Mouse (Mus musculus) CH12.LX (cell line): ENCODE data around the gene Sdhaf2. TPM values are rescaled to one million over a fixed set of nuclear protein-coding genes. Genes with fewer than 3 reads are reported as not detected.

Experiments
- DNase-seq: peaks from one replicate; pipeline ENCODE4 v3.0.0-alpha.2; 2013; ENCODE audit errors: extremely low read depth
- H3K27ac ChIP-seq: 2 replicates; pipeline ENCODE4 v1.5.1; 2012; ENCODE audit warnings: low read depth, mild to moderate bottlenecking, control low read depth, moderate library complexity; ENCODE audit not compliant: insufficient read depth
- H3K27me3 ChIP-seq: replicated peaks from 2 replicates; pipeline ENCODE3; 2012; ENCODE audit warnings: inconsistent platforms
- H3K36me3 ChIP-seq, 2 experiments: replicated peaks in 1 of 2; 2 replicates each; pipeline versions ENCODE3 to v1.6.1; 2012; ENCODE audit warnings: inconsistent platforms in 1 of 2, low read length in 1 of 2, mild to moderate bottlenecking in 1 of 2, mixed read lengths in 1 of 2, moderate library complexity in 1 of 2; ENCODE audit not compliant: control insufficient read depth in 1 of 2, insufficient read depth in 1 of 2
- H3K4me1 ChIP-seq, 2 experiments: 2 replicates each; pipeline ENCODE4 v1.6.1; 2012; ENCODE audit warnings: inconsistent platforms in 1 of 2, moderate library complexity in 1 of 2; ENCODE audit not compliant: insufficient read depth in 2 of 2, control insufficient read depth in 1 of 2
- H3K4me2 ChIP-seq: 2 replicates; pipeline ENCODE4 v1.6.1; 2012; ENCODE audit warnings: low read depth, mild to moderate bottlenecking, control low read depth; ENCODE audit not compliant: poor library complexity, insufficient read depth, severe bottlenecking
- H3K4me3 ChIP-seq, 3 experiments: fragments of 150-350 bp in 1 of 3; sonication (generic) in 1 of 3; replicated peaks in 1 of 3; 2 replicates each; pipeline versions ENCODE3 to v1.5.1; 2011 to 2012; ENCODE audit warnings: low read depth in 2 of 3, low read length in 2 of 3, mild to moderate bottlenecking in 2 of 3, moderate library complexity in 2 of 3, control low read depth in 1 of 3, improper control_type of control experiment in 1 of 3, inconsistent platforms in 1 of 3, mixed read lengths in 1 of 3; ENCODE audit not compliant: poor library complexity in 1 of 3
- H3K79me2 ChIP-seq: replicated peaks from 2 replicates; pipeline ENCODE4 v1.6.1; 2012; ENCODE audit warnings: mild to moderate bottlenecking, moderate library complexity; ENCODE audit not compliant: control insufficient read depth, poor library complexity, insufficient read depth, severe bottlenecking; ENCODE audit errors: extremely low read depth
- H3K9ac ChIP-seq: 2 replicates; pipeline ENCODE4 v1.6.1; 2012; ENCODE audit warnings: low read depth, mild to moderate bottlenecking, control low read depth, moderate library complexity; ENCODE audit not compliant: insufficient read depth
- H3K9me3 ChIP-seq: replicated peaks from 2 replicates; pipeline ENCODE3; 2012; ENCODE audit warnings: low read length, inconsistent platforms, mixed read lengths
- BHLHE40 ChIP-seq: IDR thresholded peaks from 2 replicates; pipeline ENCODE4 v1.6.1; 2011; ENCODE audit warnings: mild to moderate bottlenecking, low read depth, low read length, improper control_type of control experiment
- CHD1 ChIP-seq: IDR thresholded peaks from 2 replicates; pipeline ENCODE4 v1.6.1; 2012; ENCODE audit warnings: low read depth, low read length, improper control_type of control experiment, inconsistent platforms
- CTCF ChIP-seq, 2 experiments: IDR thresholded peaks in 1 of 2; conservative IDR thresholded peaks in 1 of 2; 2 replicates each; pipeline ENCODE4 v1.5.1; 2011 to 2012; ENCODE audit warnings: low read depth in 2 of 2, low read length in 2 of 2, improper control_type of control experiment in 1 of 2, inconsistent platforms in 1 of 2, mild to moderate bottlenecking in 1 of 2, moderate library complexity in 1 of 2
- ELF1 ChIP-seq: IDR thresholded peaks from 2 replicates; pipeline ENCODE4 v1.6.1; 2014; ENCODE audit warnings: low read depth, mild to moderate bottlenecking, inconsistent platforms, low read length, improper control_type of control experiment
- EP300 ChIP-seq: IDR thresholded peaks from 2 replicates; pipeline ENCODE4 v1.6.1; 2011; ENCODE audit warnings: low read length, improper control_type of control experiment
- ETS1 ChIP-seq: conservative IDR thresholded peaks from 2 replicates; pipeline ENCODE4 v1.6.1; 2012; ENCODE audit warnings: low read depth, mild to moderate bottlenecking, inconsistent platforms, low read length, improper control_type of control experiment, moderate library complexity
- GABPA ChIP-seq: IDR thresholded peaks from 2 replicates; pipeline ENCODE4 v1.6.1; 2012; ENCODE audit warnings: low read depth, low read length, improper control_type of control experiment, inconsistent platforms; ENCODE audit not compliant: insufficient replicate concordance
- KAT2A ChIP-seq: IDR thresholded peaks from 2 replicates; pipeline ENCODE4 v1.6.1; 2012; ENCODE audit warnings: low read length, improper control_type of control experiment, inconsistent platforms; ENCODE audit not compliant: insufficient replicate concordance
- MAFK ChIP-seq: IDR thresholded peaks from 2 replicates; pipeline ENCODE4 v1.6.1; 2011; ENCODE audit warnings: low read length, improper control_type of control experiment; ENCODE audit not compliant: insufficient replicate concordance
- MAX ChIP-seq: IDR thresholded peaks from 2 replicates; pipeline ENCODE4 v1.6.1; 2011; ENCODE audit warnings: low read length, improper control_type of control experiment
- NELFE ChIP-seq: IDR thresholded peaks from 2 replicates; pipeline ENCODE4 v1.6.1; 2011; ENCODE audit warnings: low read depth, low read length, improper control_type of control experiment
- NRF1 ChIP-seq: IDR thresholded peaks from 2 replicates; pipeline ENCODE4 v1.6.1; 2014; ENCODE audit warnings: low read depth, mild to moderate bottlenecking, inconsistent platforms, low read length, improper control_type of control experiment, moderate library complexity
- PAX5 ChIP-seq: IDR thresholded peaks from 2 replicates; pipeline ENCODE4 v1.6.1; 2012; ENCODE audit warnings: low read length, inconsistent platforms, mixed read lengths
- POLR2AphosphoS2 ChIP-seq: IDR thresholded peaks from 2 replicates; pipeline ENCODE4 v1.6.1; 2011; ENCODE audit warnings: low read depth, low read length, improper control_type of control experiment
- RCOR1 ChIP-seq: conservative IDR thresholded peaks from 2 replicates; pipeline ENCODE4 v1.6.1; 2012; ENCODE audit warnings: low read depth, mild to moderate bottlenecking, inconsistent platforms, low read length, improper control_type of control experiment
- SMC3 ChIP-seq: IDR thresholded peaks from 2 replicates; pipeline ENCODE4 v1.6.1; 2011; ENCODE audit warnings: low read depth, low read length, improper control_type of control experiment
- TCF12 ChIP-seq: IDR thresholded peaks from 2 replicates; pipeline ENCODE4 v1.6.1; 2014; ENCODE audit warnings: low read depth, mild to moderate bottlenecking, inconsistent platforms, low read length, improper control_type of control experiment
- UBTF ChIP-seq: IDR thresholded peaks from 2 replicates; pipeline ENCODE4 v1.6.1; 2012; ENCODE audit warnings: low read depth, mild to moderate bottlenecking, inconsistent platforms, low read length, improper control_type of control experiment, moderate library complexity
- ZMIZ1 ChIP-seq: IDR thresholded peaks from 2 replicates; pipeline ENCODE4 v1.6.1; 2012; ENCODE audit warnings: low read depth, mild to moderate bottlenecking, inconsistent platforms, low read length, improper control_type of control experiment
- dilution Hi-C: fragments of 300-500 bp; cut with MboI; formaldehyde crosslinking; loops from 2 replicates; pipeline ENCODE4 v1.14.3; 2020; ENCODE audit warnings: low sequenced_read_pairs; ENCODE audit not compliant: extremely low pct_unique_long_range_greater_than_20kb, extremely low pct_ligation_motif_present
- in situ Hi-C: fragments of 300-500 bp; cut with MboI; formaldehyde crosslinking; loops from 3 replicates; pipeline ENCODE4 v1.14.3; 2019; ENCODE audit warnings: low sequenced_read_pairs, low pct_ligation_motif_present, low pct_unique_long_range_greater_than_20kb, mixed read lengths
- polyA plus RNA-seq: library from polyadenylated mRNA; unstranded; fragments of >175 nt; gene quantifications from 2 replicates; pipeline ENCODE4 v1.2.1, GENCODE M21; 2012; ENCODE audit warnings: low read depth; ENCODE audit not compliant: insufficient read length
- total RNA-seq, 2 experiments: library from RNA; depleted of rRNA; stranded (reverse); fragments of 300-350 nt in 1 of 2; fragments of >200 nt in 1 of 2; gene quantifications; 2 replicates each; pipeline ENCODE4 v1.2.3; 2012 to 2014

The Sdhaf2 gene
- total and polyA plus RNA-seq, 3 experiments = 31.7 to 96.0 (median 57.3) TPM

- Histone ChIP-seq H3K4me2 (no peak overlapping the region), H3K9me3 (no peaks in the 10 kb centered on the region), H3K27ac (no peak overlapping the region), H3K79me2 (no peaks in the 10 kb centered on the region), H3K9ac (no peak overlapping the region), H3K36me3 (no peaks in the 10 kb centered on the region), H3K4me3 (no peak overlapping the region), H3K27me3 (peaks cover 73% of the 10 kb centered on the region), H3K4me1 (peaks cover 2 to 7% of the 10 kb centered on the region in 2 experiments; a peak in 2 of 4 replicates)
- DNase-seq = no peak
- in situ Hi-C loops = no loop called here
- TF ChIP-seq MAFK (no peak), GABPA (no peak), MAX (no peak), PAX5 (no peak), KAT2A (no peak), CTCF (conservative IDR thresholded peaks at IDR 0.05 in 1 of 2, IDR thresholded peaks at IDR 0.05 in 1 of 2; ENCODE audit: low read depth in 2 of 2, low read length in 2 of 2) (no peak), BHLHE40 (no peak), ELF1 (no peak), CHD1 (no peak)
- dilution Hi-C loops = no loop called here
Measured at GRCm38 (mm10) chr19:10464427-10464826, 61.5 kb downstream of the Sdhaf2 start.

- dilution Hi-C loops (no loop called here), in situ Hi-C loops (no loop called here)
- H3K9ac ChIP-seq = no peak overlapping the region
- H3K4me3 ChIP-seq = no peak overlapping the region
- H3K4me1 ChIP-seq = no peaks in the 10 kb centered on the region; a peak in 1 of 4 replicates
- H3K9me3 ChIP-seq = peaks cover 7% of the 10 kb centered on the region
- no peaks in the 10 kb centered on the region for H3K36me3 ChIP-seq
- no peaks in the 10 kb centered on the region for H3K79me2 ChIP-seq
- peaks cover 62% of the 10 kb centered on the region for H3K27me3 ChIP-seq
- TF ChIP-seq ETS1 (no peak), SMC3 (no peak), NRF1 (no peak), PAX5 (no peak), UBTF (no peak), POLR2AphosphoS2 (no peak), NELFE (no peak), EP300 (no peak), KAT2A (no peak), TCF12 (no peak), MAFK (no peak), ZMIZ1 (no peak), RCOR1 (no peak)
- peak overlapping the region; percentile 86; the same call in 1 of the 2 replicates for H3K4me2 ChIP-seq
- no peak overlapping the region for H3K27ac ChIP-seq
- DNase-seq = no peak
Measured at GRCm38 (mm10) chr19:10461584-10461983, 64.4 kb downstream of the Sdhaf2 start.
